ENCODE assay signal across 8 mouse cellular contexts in genomic region chr1:131199976-131200375, GRCm38 (mm10). TPM values are rescaled to one million over a fixed set of nuclear protein-coding genes. Genes with fewer than 3 reads are reported as not detected.
DNase-seq lines count a peak whose midpoint lies in the region; ATAC-seq and TF ChIP-seq lines count a peak whose summit lies in the region.

No protein-coding gene starts in this region.

- no peak overlapping the region for H3K9ac ChIP-seq in embryonic facial prominence, embryonic 11.5 days (replicated peaks; ENCODE audit: low read length)
- H3K9ac ChIP-seq in intestine, embryonic 16.5 days (ENCODE audit: low read depth, low read length), result 0 out of 2 replicates have a peak overlapping the region, but pooled peaks have one; percentile 13
- no peak overlapping the region for H3K9ac ChIP-seq in forebrain, embryonic 15.5 days (replicated peaks)

- peak; percentile 21; the same call in 1 of the 2 replicates for ATAC-seq in frontal cortex, adult (ENCODE audit: low TSS enrichment)
- ATAC-seq in CD4-positive, CD25-positive, alpha-beta regulatory T cell, adult 4 months, result peak; percentile 83
- ATAC-seq in embryonic facial prominence, embryonic 11.5 days (replicated peaks; ENCODE audit: insufficient number of reproducible peaks, low FRiP score, low TSS enrichment, low read depth), result no peak
- peak; percentile 72 for ATAC-seq in intestine, embryonic 16.5 days
- ATAC-seq in forebrain, embryonic 15.5 days (replicated peaks), result no peak

- DNase-seq in frontal cortex, adult 2 months (ENCODE audit: extremely low spot score in 1 of 2, low spot score in 1 of 2), result no peak
- DNase-seq in embryonic facial prominence, embryonic 11.5 days (ENCODE audit: low spot score), result no peak
- DNase-seq in lung, postnatal 14 days, result peak; percentile 64
- peak; percentile 98 for DNase-seq in thymus, adult 2 months

- peak; percentile 76; the same call in 1 of the 2 replicates for TF ChIP-seq CTCF in thymus, adult 2 months (IDR thresholded peaks at IDR 0.05; ENCODE audit: borderline replicate concordance, control insufficient read depth, extremely low read depth, insufficient read depth, low read length, poor library complexity)

- H3K27ac ChIP-seq in embryonic facial prominence, embryonic 11.5 days (replicated peaks; ENCODE audit: low read depth, low read length), result 0 out of 2 replicates have a peak overlapping the region, but pooled peaks have one; percentile 2
- no peak overlapping the region for H3K27ac ChIP-seq in intestine, embryonic 16.5 days (ENCODE audit: low read length)
- H3K27ac ChIP-seq in thymus, adult 2 months (ENCODE audit: control insufficient read depth, insufficient read depth, low read length), result peak overlapping the region; percentile 97
- no peak overlapping the region for H3K27ac ChIP-seq in forebrain, embryonic 15.5 days (replicated peaks)

- no peak overlapping the region for H3K4me3 ChIP-seq in embryonic facial prominence, embryonic 11.5 days (ENCODE audit: low read depth, low read length)
- peak overlapping the region; percentile 16 for H3K4me3 ChIP-seq in intestine, embryonic 16.5 days (ENCODE audit: low read length)
- peak overlapping the region; percentile 92 for H3K4me3 ChIP-seq in thymus, adult 2 months (ENCODE audit: control insufficient read depth, insufficient read depth, low read length)
- H3K4me3 ChIP-seq in forebrain, embryonic 15.5 days, result no peak overlapping the region

- H3K9me3 ChIP-seq in embryonic facial prominence, embryonic 11.5 days (replicated peaks; ENCODE audit: control insufficient read depth, low read length), result no peaks in the 10 kb centered on the region
- H3K9me3 ChIP-seq in intestine, embryonic 16.5 days (ENCODE audit: control insufficient read depth, low read length), result no peaks in the 10 kb centered on the region
- no peaks in the 10 kb centered on the region for H3K9me3 ChIP-seq in forebrain, embryonic 15.5 days

- H3K4me2 ChIP-seq in embryonic facial prominence, embryonic 11.5 days (ENCODE audit: low read depth, low read length), result no peak overlapping the region
- peak overlapping the region; percentile 21 for H3K4me2 ChIP-seq in intestine, embryonic 16.5 days (ENCODE audit: low read depth, low read length)
- H3K4me2 ChIP-seq in forebrain, embryonic 15.5 days (replicated peaks), result no peak overlapping the region

- peak; percentile 90 for TF ChIP-seq POLR2A in thymus, adult 2 months (IDR thresholded peaks at IDR 0.05; ENCODE audit: control insufficient read depth, extremely low read depth, insufficient read depth, low read length, poor library complexity)

- no peaks in the 10 kb centered on the region for H3K27me3 ChIP-seq in embryonic facial prominence, embryonic 11.5 days (ENCODE audit: control insufficient read depth, insufficient read depth, low read length)
- H3K27me3 ChIP-seq in intestine, embryonic 16.5 days (replicated peaks; ENCODE audit: control insufficient read depth, insufficient read depth, low read length), result no peaks in the 10 kb centered on the region
- H3K27me3 ChIP-seq in thymus, adult 2 months (ENCODE audit: control insufficient read depth, insufficient read depth, low read length), result no peaks in the 10 kb centered on the region
- no peaks in the 10 kb centered on the region for H3K27me3 ChIP-seq in forebrain, embryonic 15.5 days

- 57% methylated on average over 12 of the region's 12 CpGs for WGBS in embryonic facial prominence, embryonic 11.5 days
- WGBS in intestine, embryonic 16.5 days, result 48% methylated on average over 12 of the region's 12 CpGs
- WGBS in thymus, adult 2 months, result 5% methylated on average over 12 of the region's 12 CpGs
- 67% methylated on average over 12 of the region's 12 CpGs for WGBS in forebrain, embryonic 15.5 days

- H3K36me3 ChIP-seq in embryonic facial prominence, embryonic 11.5 days (replicated peaks; ENCODE audit: control insufficient read depth, insufficient read depth, low read depth, low read length), result no peaks in the 10 kb centered on the region
- H3K36me3 ChIP-seq in intestine, embryonic 16.5 days (ENCODE audit: control insufficient read depth, insufficient read depth, low read length), result no peaks in the 10 kb centered on the region
- 0 out of 2 replicates have a peak, but pooled peaks cover 3% of the 10 kb centered on the region for H3K36me3 ChIP-seq in thymus, adult 2 months (ENCODE audit: control insufficient read depth, insufficient read depth, low read length)
- H3K36me3 ChIP-seq in forebrain, embryonic 15.5 days, result no peaks in the 10 kb centered on the region

- H3K4me1 ChIP-seq in embryonic facial prominence, embryonic 11.5 days (ENCODE audit: control insufficient read depth, insufficient read depth, low read length), result no peaks in the 10 kb centered on the region
- H3K4me1 ChIP-seq in intestine, embryonic 16.5 days (ENCODE audit: control insufficient read depth, insufficient read depth, low read length), result peaks cover 8% of the 10 kb centered on the region; the same call in 1 of the 2 replicates
- H3K4me1 ChIP-seq in thymus, adult 2 months (replicated peaks; ENCODE audit: control insufficient read depth, insufficient read depth, low read length), result peaks cover 66% of the 10 kb centered on the region
- H3K4me1 ChIP-seq in forebrain, embryonic 15.5 days, result no peaks in the 10 kb centered on the region

RNA-seq across cellular contexts. Expression of gene Rassf5, which starts 45.1 kb away (rescaled TPM):
- 10.3 and 11.9 TPM in 2 replicates for polyA plus RNA-seq in frontal cortex, adult 2 months (2012; rRNA removed)
- 100 to 1,000 TPM; 330 to 423 TPM for polyA plus RNA-seq in CD4-positive, CD25-positive, alpha-beta regulatory T cell, adult 4 months (2017; shearing (Covaris generic))
- polyA plus RNA-seq in embryonic facial prominence, embryonic 11.5 days (2014; fragmentation: Nextera tagmentation; extraction: Ambion mirVana), result 0.89 and 1.1 TPM in 2 replicates
- 3.5 and 4.1 TPM in 2 replicates for polyA plus RNA-seq in intestine, embryonic 16.5 days (2015; fragmentation: Nextera tagmentation; extraction: Ambion mirVana)
- polyA plus RNA-seq in thymus, adult 2 months (2012; rRNA removed), result 95.3 and 98.8 TPM in 2 replicates
- polyA plus RNA-seq in forebrain, embryonic 15.5 days (2015; fragmentation: Nextera tagmentation; extraction: Ambion mirVana), result 1.2 and 1.8 TPM in 2 replicates

RNA-seq across cellular contexts. Expression of gene Eif2d, which starts 47.0 kb away (rescaled TPM):
- 52.9 and 54.2 TPM in 2 replicates for polyA plus RNA-seq in frontal cortex, adult 2 months (2012; rRNA removed)
- 10 to 100 TPM; 52.0 to 75.1 TPM for polyA plus RNA-seq in CD4-positive, CD25-positive, alpha-beta regulatory T cell, adult 4 months (2017; shearing (Covaris generic))
- 63.6 and 66.9 TPM in 2 replicates for polyA plus RNA-seq in embryonic facial prominence, embryonic 11.5 days (2014; fragmentation: Nextera tagmentation; extraction: Ambion mirVana)
- 53.8 and 58.0 TPM in 2 replicates for polyA plus RNA-seq in intestine, embryonic 16.5 days (2015; fragmentation: Nextera tagmentation; extraction: Ambion mirVana)
- 41.3 and 41.9 TPM in 2 replicates for polyA plus RNA-seq in thymus, adult 2 months (2012; rRNA removed)
- polyA plus RNA-seq in forebrain, embryonic 15.5 days (2015; fragmentation: Nextera tagmentation; extraction: Ambion mirVana), result 58.4 and 61.6 TPM in 2 replicates

Comparison
In these comparisons a context has a peak if more than half of its experiments do, and no peak if none do; other contexts are left out.
1. ATAC-seq: peak in frontal cortex, adult (single experiment), CD4-positive, CD25-positive, alpha-beta regulatory T cell, adult 4 months (single experiment) and intestine, embryonic 16.5 days (single experiment); none in embryonic facial prominence, embryonic 11.5 days (single experiment) and forebrain, embryonic 15.5 days (single experiment).
2. DNase-seq: peak in lung, postnatal 14 days (single experiment) and thymus, adult 2 months (single experiment); none in frontal cortex, adult 2 months (0 of 2) and embryonic facial prominence, embryonic 11.5 days (single experiment).
3. H3K27ac ChIP-seq: peak in embryonic facial prominence, embryonic 11.5 days (single experiment) and thymus, adult 2 months (single experiment); none in intestine, embryonic 16.5 days (single experiment) and forebrain, embryonic 15.5 days (single experiment).
4. H3K4me3 ChIP-seq: peak in intestine, embryonic 16.5 days (single experiment) and thymus, adult 2 months (single experiment); none in embryonic facial prominence, embryonic 11.5 days (single experiment) and forebrain, embryonic 15.5 days (single experiment).